Mouse (Mus musculus): ENCODE results near the gene Lactb.
"Not testable (repeated sequence)": the region's sequence is repeated elsewhere in the genome, so short reads cannot be mapped to it uniquely, and the experiment has no call there.

Gene Lactb

DNA sequence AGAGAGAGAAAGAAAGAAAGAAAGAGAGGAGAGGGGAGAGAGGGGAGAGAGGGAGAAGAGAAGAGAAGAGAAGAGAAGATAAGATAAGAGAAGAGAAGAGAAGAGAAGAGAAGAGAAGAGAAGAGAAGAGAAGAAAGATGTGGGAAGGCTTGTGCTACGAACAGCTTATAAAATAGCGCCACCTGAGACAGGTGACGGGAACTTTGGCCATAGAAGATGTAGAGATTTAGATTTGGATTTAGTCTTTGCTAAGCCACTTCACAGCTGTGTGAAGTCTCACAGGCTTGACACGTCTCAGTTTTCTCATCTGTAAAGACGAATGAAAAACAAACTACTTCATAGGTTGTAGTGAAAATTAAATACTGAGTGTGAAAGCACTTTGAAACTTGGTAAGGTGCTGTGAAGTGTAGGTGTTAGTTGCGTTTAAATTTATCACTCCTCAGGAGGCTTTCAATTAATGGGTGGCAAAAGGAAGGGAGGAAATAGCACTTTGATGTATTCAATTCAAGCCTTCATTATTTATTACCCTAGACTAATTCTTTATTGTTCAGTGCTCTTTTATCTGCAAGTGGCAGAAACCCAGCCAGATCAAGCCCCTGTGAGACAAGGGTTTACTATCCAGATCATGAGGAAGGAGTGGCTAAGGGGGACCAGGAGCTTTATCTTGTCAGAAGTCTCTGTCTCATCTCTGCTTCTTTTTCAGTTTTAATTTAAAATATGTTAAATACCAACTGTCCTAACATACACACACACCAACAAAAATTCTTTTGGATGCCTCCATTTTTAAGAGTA lies 54.6 kb downstream of the Lactb start:
- no peak for DNase-seq (ENCODE audit: low spot score in 2 of 2)

DNA sequence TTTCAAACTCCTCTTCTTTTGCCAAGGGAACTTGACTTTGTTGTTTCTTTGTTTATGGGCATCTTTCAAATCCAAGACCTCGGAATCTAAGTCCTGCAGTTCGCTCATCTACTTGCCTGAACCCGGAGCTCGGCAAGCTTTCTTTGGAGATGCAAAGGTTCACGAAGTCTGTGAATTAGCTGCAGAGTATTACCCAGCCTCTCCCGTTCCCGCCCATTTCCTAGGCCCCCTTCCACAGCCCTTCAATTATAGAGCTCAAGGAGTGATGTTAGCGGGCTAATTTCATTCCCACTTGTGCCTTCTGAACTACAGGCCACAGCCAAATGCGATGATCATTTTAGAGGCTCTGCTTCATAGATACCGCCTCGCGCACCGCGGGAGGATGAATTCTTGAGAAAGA lies 55.3 kb downstream of the Lactb start:
- DNase-seq (ENCODE audit: low spot score in 2 of 2): peak in 1 of 2 experiments; percentile 13

DNA sequence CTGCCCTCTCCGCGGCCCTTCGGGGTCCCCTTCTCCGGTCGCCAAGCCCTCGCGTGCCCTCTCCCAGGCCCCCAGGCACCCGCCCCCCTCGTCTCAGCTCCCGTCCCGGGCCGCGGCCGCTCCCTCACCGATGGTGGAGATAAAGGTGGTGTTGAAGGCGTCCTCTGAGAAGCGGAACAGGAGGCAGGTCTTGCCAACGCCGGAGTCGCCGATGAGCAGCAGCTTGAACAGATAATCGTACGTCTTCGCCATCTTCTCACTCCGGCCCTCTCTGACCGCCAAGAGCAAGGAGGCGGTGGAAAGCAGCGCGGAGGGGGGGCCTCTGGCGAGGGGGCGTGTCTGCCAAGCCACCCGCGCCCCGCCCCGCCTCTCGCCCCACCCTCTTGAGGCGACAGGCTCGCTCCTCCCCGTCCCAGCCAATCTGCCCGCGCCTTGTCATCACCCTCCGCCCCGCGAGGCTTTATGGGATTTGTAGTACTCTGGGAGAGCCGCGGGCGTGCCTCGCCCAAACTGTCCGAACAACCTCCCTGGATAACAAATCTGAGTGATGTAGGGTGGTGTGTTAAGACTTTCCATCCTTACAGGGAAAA lies 55.8 kb downstream of the Lactb start, which contains the start of gene Rab8b:
Rab8b (minus strand) TSS at position 306 of the 590 bp plus-strand sequence.
- peak; percentile 93 to 98 for DNase-seq (ENCODE audit: low spot score in 2 of 2)

GRCm38 (mm10) chr9:66918672-66919330 lies 56.5 kb downstream of the Lactb start:
- no peak for DNase-seq (ENCODE audit: low spot score in 2 of 2)

DNA sequence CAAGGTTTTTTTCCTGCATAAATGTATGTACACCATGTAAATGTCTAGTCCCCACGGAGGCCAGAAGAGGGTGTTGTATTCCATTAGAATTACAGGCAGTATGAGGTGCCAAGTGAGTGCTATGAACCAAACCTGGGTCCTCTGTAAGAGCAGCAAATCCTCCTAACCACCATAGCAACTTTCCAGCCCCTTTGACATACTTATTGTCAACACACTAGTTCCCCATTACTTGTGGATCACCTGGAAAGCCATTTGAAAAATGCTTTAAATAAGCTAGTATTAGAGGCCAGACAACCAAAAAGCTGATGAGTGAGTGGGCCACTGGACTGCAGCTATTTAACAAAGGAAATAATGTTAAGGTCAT lies 57.4 kb downstream of the Lactb start:
- no peak for DNase-seq (ENCODE audit: low spot score in 2 of 2)

GRCm38 (mm10) chr9:66917216-66917891 lies 57.9 kb downstream of the Lactb start:
- no peak for DNase-seq (ENCODE audit: low spot score in 2 of 2)

GRCm38 (mm10) chr9:66915869-66916785 lies 59.2 kb downstream of the Lactb start:
- DNase-seq (ENCODE audit: low spot score in 2 of 2): no peak

DNA sequence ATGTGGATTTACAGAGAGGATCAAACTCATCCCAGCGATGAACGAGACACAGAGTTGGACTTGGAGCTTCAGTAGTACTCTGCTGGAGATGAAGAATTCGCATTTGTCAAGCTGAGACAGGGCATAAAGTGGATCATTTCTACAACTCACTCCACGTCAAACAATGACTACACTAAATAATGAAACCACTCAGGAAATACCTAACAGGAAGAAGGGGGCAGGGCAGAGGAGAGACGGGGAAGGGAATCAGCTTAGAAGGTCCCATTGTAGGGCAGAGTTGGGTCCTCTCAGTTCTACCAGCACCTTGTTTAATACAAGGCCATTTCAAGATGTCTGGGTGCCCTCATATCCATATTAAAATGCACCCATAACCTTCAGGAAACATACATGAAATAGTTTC lies 59.9 kb downstream of the Lactb start:
- no peak for DNase-seq (ENCODE audit: low spot score in 2 of 2)

DNA sequence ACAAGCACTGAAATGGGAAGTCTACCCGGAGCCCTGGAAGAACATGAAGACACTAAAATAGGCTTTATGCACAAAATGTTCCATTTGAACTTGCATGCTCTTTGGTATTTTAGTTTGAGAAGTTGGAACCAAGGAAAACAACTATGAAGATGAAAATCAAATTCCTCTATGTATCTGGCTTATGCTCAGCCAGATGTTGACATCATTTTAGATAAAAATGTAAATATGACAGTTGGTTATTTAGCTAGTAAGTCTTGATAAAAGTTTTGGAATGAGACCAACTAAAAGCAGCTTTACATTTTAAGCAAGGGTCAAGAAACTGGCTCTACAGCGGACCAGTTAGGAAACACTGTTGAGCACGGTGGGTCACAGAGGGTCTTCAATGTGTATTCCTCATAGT lies 60.7 kb downstream of the Lactb start:
- DNase-seq (ENCODE audit: low spot score in 2 of 2): no peak

- DNase-seq (ENCODE audit: low spot score in 2 of 2): not testable (repeated sequence)
These were observed 61.9 kb downstream of the Lactb start for GRCm38 (mm10) chr9:66913254-66913934.

DNA sequence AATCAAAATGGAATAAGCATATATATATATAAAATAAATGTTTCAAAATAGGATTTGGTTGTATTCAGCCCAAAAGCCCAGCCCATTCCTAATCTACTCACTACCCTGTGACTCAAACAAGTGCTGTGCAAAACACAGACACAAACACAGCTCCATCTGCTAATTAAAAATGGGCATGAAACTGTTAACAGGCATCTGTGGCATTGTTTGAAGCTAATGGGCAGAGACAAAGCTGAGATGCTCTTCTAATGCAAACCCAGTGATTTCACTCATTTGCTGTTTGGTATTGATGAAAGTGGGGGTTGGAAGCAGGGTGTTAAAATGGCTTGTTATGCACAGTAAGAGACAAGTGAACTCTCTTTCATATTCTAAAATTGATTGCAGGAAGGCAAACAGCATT lies 63.0 kb downstream of the Lactb start:
- no peak for DNase-seq (ENCODE audit: low spot score in 2 of 2)

GRCm38 (mm10) chr9:66910677-66911076 lies 64.6 kb downstream of the Lactb start:
- no peak for DNase-seq (ENCODE audit: low spot score in 2 of 2)

DNA sequence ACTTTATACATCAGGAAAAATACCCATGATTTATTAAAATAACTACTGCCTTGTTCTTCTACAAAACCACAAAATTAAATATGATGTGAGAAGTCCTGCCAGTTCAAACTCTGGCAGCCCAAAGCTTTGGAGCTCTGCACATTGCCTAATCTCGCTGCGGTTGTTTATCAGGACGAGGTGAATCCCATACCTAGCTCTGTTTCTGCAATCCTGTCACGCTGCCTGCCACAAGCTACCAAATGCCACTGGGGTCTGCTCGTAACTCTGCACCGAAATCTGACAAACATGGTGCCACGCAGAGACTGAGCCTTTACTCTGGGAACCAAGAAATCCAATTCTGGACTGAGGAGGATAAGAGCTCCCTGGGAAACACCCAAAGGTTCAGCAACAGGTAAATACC lies 65.4 kb downstream of the Lactb start:
- DNase-seq (ENCODE audit: low spot score in 2 of 2): no peak

- no peak for DNase-seq (ENCODE audit: low spot score in 2 of 2)
These were observed 67.4 kb downstream of the Lactb start for GRCm38 (mm10) chr9:66907746-66908397.

DNA sequence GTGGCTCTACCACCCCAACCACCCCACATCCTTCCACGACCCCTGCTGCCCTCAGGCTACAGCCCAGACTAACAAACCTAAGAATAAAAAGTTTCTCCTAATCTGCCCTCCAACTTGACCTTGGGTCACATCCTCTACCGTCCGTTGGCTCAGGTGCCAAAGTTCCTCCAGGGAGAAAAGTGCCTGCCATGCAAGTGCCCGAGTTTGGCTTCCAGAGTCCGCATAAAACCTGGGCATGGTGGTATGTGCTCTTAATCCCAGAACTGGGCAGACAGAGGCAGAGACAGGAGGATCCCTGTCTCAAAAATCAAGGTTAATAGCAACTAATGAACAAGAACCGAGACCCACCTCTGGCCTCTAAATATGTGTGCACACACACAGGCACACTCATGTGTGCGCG lies 68.2 kb downstream of the Lactb start:
- DNase-seq (ENCODE audit: low spot score in 2 of 2): no peak

DNA sequence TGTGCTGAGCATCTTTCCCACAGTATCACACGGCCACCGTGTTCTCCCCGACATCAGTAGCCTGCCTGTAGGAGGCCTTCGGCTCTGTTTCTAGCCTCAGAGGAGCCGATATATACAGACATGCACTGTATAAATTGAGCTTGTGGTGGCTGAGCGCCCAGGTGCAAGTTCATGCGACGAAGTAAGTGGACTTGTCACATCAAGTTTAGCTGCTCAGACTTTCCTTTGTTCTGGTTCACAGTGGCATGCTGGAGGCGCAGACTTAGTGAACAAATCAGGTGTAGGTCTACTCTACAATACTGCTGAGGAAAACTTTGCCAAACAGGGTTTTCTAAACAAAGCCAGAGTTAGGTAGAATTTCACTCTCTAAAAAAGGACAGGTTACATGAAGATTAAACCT lies 69.3 kb downstream of the Lactb start:
- DNase-seq (ENCODE audit: low spot score in 2 of 2): no peak

Measured in cerebellum, postnatal 4 days (tissue).